Mouse (Mus musculus): ENCODE measurements around the gene Ankra2. TPM values are rescaled to one million over a fixed set of nuclear protein-coding genes. Genes with fewer than 3 reads are reported as not detected.
A peak's percentile ranks its signal among the peaks of the same experiment; 100 is the strongest.

The Ankra2 gene
- polyA plus RNA-seq, 1 experiment from 2014 or later: 15.3 TPM

GRCm38 (mm10) chr13:98297883-98298482, 35.1 kb downstream of the Ankra2 start:
- no peak for ATAC-seq (ENCODE audit: insufficient number of reproducible peaks, insufficient read depth, low FRiP score, low TSS enrichment, low read depth)
- no peak overlapping the region for H3K9ac ChIP-seq (replicated peaks)
- WGBS: 89% methylated on average over 6 of the region's 6 CpGs

GRCm38 (mm10) chr13:98298833-98299758, 36.2 kb downstream of the Ankra2 start:
- no peak for ATAC-seq (ENCODE audit: insufficient number of reproducible peaks, insufficient read depth, low FRiP score, low TSS enrichment, low read depth)
- Histone ChIP-seq H3K4me3 (replicated peaks) (no peak overlapping the region), H3K9ac (replicated peaks) (no peak overlapping the region), H3K36me3 (no peaks in the 10 kb centered on the region), H3K27me3 (no peaks in the 10 kb centered on the region), H3K9me3 (no peaks in the 10 kb centered on the region), H3K4me2 (peak overlapping the region; percentile 33), H3K27ac (no peak overlapping the region), H3K4me1 (replicated peaks) (no peaks in the 10 kb centered on the region)
- 52% methylated on average over 21 of the region's 21 CpGs for WGBS

More at GRCm38 (mm10) chr13:98297883-98298482, 35.1 kb downstream of the Ankra2 start:
- no peaks in the 10 kb centered on the region for H3K27me3 ChIP-seq
- H3K27ac ChIP-seq: no peak overlapping the region
- H3K4me2 ChIP-seq: no peak overlapping the region
- H3K4me1 ChIP-seq (replicated peaks): no peaks in the 10 kb centered on the region
- no peaks in the 10 kb centered on the region for H3K9me3 ChIP-seq
- H3K36me3 ChIP-seq: no peaks in the 10 kb centered on the region
- H3K4me3 ChIP-seq (replicated peaks): no peak overlapping the region

GRCm38 (mm10) chr13:98305257-98305656, 42.4 kb downstream of the Ankra2 start:
- 87% methylated on average over 9 of the region's 9 CpGs for WGBS
- Histone ChIP-seq H3K9me3 (no peaks in the 10 kb centered on the region), H3K27me3 (no peaks in the 10 kb centered on the region), H3K4me3 (replicated peaks) (no peak overlapping the region), H3K9ac (replicated peaks) (no peak overlapping the region), H3K4me2 (no peak overlapping the region), H3K4me1 (replicated peaks) (no peaks in the 10 kb centered on the region), H3K27ac (no peak overlapping the region), H3K36me3 (peaks cover 26% of the 10 kb centered on the region)
- no peak for ATAC-seq (ENCODE audit: insufficient number of reproducible peaks, insufficient read depth, low FRiP score, low TSS enrichment, low read depth)

GRCm38 (mm10) chr13:98306393-98306792, 43.5 kb downstream of the Ankra2 start:
- H3K27me3 ChIP-seq: no peaks in the 10 kb centered on the region

GRCm38 (mm10) chr13:98306852-98307475, 44.1 kb downstream of the Ankra2 start:
- Histone ChIP-seq H3K9ac (replicated peaks) (no peak overlapping the region), H3K27ac (no peak overlapping the region), H3K4me2 (no peak overlapping the region)

More at GRCm38 (mm10) chr13:98306393-98306792, 43.5 kb downstream of the Ankra2 start:
- H3K4me1 ChIP-seq (replicated peaks): no peaks in the 10 kb centered on the region
- no peaks in the 10 kb centered on the region for H3K9me3 ChIP-seq
- no peak overlapping the region for H3K9ac ChIP-seq (replicated peaks)
- WGBS: 56% methylated on average over 5 of the region's 5 CpGs
- H3K36me3 ChIP-seq: peaks cover 38% of the 10 kb centered on the region
- no peak overlapping the region for H3K4me2 ChIP-seq
- no peak overlapping the region for H3K4me3 ChIP-seq (replicated peaks)
- no peak overlapping the region for H3K27ac ChIP-seq
- no peak for ATAC-seq (ENCODE audit: insufficient number of reproducible peaks, insufficient read depth, low FRiP score, low TSS enrichment, low read depth)

GRCm38 (mm10) chr13:98308004-98308403, 45.1 kb downstream of the Ankra2 start:
- Histone ChIP-seq H3K9me3 (no peaks in the 10 kb centered on the region), H3K27me3 (no peaks in the 10 kb centered on the region), H3K4me3 (replicated peaks) (no peak overlapping the region), H3K4me2 (no peak overlapping the region), H3K9ac (replicated peaks) (no peak overlapping the region), H3K36me3 (peaks cover 54% of the 10 kb centered on the region), H3K27ac (no peak overlapping the region), H3K4me1 (replicated peaks) (no peaks in the 10 kb centered on the region)
- ATAC-seq (ENCODE audit: insufficient number of reproducible peaks, insufficient read depth, low FRiP score, low TSS enrichment, low read depth): no peak
- WGBS: 91% methylated on average over 5 of the region's 5 CpGs

More at GRCm38 (mm10) chr13:98306852-98307475, 44.1 kb downstream of the Ankra2 start:
- WGBS: 56% methylated on average over 14 of the region's 14 CpGs
- Histone ChIP-seq H3K36me3 (peaks cover 43% of the 10 kb centered on the region), H3K4me1 (replicated peaks) (no peaks in the 10 kb centered on the region), H3K4me3 (replicated peaks) (no peak overlapping the region), H3K9me3 (no peaks in the 10 kb centered on the region), H3K27me3 (no peaks in the 10 kb centered on the region)
- no peak for ATAC-seq (ENCODE audit: insufficient number of reproducible peaks, insufficient read depth, low FRiP score, low TSS enrichment, low read depth)

GRCm38 (mm10) chr13:98308724-98309123, 45.9 kb downstream of the Ankra2 start:
- H3K4me3 ChIP-seq (replicated peaks): no peak overlapping the region
- 41% methylated on average over 4 of the region's 4 CpGs for WGBS
- peaks cover 61% of the 10 kb centered on the region for H3K36me3 ChIP-seq
- H3K4me1 ChIP-seq (replicated peaks): no peaks in the 10 kb centered on the region
- H3K9ac ChIP-seq (replicated peaks): no peak overlapping the region
- H3K27ac ChIP-seq: no peak overlapping the region
- no peak for ATAC-seq (ENCODE audit: insufficient number of reproducible peaks, insufficient read depth, low FRiP score, low TSS enrichment, low read depth)
- H3K27me3 ChIP-seq: no peaks in the 10 kb centered on the region
- H3K4me2 ChIP-seq: no peak overlapping the region
- no peaks in the 10 kb centered on the region for H3K9me3 ChIP-seq

- Histone ChIP-seq H3K9ac (replicated peaks) (no peak overlapping the region), H3K4me3 (replicated peaks) (no peak overlapping the region), H3K9me3 (no peaks in the 10 kb centered on the region), H3K4me1 (replicated peaks) (peaks cover 12% of the 10 kb centered on the region), H3K4me2 (no peak overlapping the region), H3K36me3 (peaks cover 71% of the 10 kb centered on the region), H3K27ac (no peak overlapping the region), H3K27me3 (no peaks in the 10 kb centered on the region)
- ATAC-seq (ENCODE audit: insufficient number of reproducible peaks, insufficient read depth, low FRiP score, low TSS enrichment, low read depth): no peak
- 95% methylated on average over 5 of the region's 5 CpGs for WGBS
Measured at GRCm38 (mm10) chr13:98311597-98311996, 48.7 kb downstream of the Ankra2 start.

- no peak for ATAC-seq (ENCODE audit: insufficient number of reproducible peaks, insufficient read depth, low FRiP score, low TSS enrichment, low read depth)
- no peak overlapping the region for H3K9ac ChIP-seq (replicated peaks)
- no peak overlapping the region for H3K27ac ChIP-seq
- H3K4me2 ChIP-seq: no peak overlapping the region
- WGBS: 83% methylated on average over 7 of the region's 7 CpGs
- no peaks in the 10 kb centered on the region for H3K27me3 ChIP-seq
- H3K4me3 ChIP-seq (replicated peaks): no peak overlapping the region
- H3K9me3 ChIP-seq: no peaks in the 10 kb centered on the region
- peaks cover 59% of the 10 kb centered on the region for H3K36me3 ChIP-seq
- peaks cover 14% of the 10 kb centered on the region for H3K4me1 ChIP-seq (replicated peaks)
Measured at GRCm38 (mm10) chr13:98313631-98314030, 50.8 kb downstream of the Ankra2 start.

GRCm38 (mm10) chr13:98315124-98315523, 52.2 kb downstream of the Ankra2 start:
- Histone ChIP-seq H3K9ac (replicated peaks) (no peak overlapping the region), H3K36me3 (peaks cover 46% of the 10 kb centered on the region), H3K4me1 (replicated peaks) (peaks cover 14% of the 10 kb centered on the region), H3K4me2 (peak overlapping the region; percentile 76), H3K27ac (no peak overlapping the region), H3K27me3 (no peaks in the 10 kb centered on the region), H3K9me3 (no peaks in the 10 kb centered on the region), H3K4me3 (replicated peaks) (peak overlapping the region; percentile 100)
- no peak for ATAC-seq (ENCODE audit: insufficient number of reproducible peaks, insufficient read depth, low FRiP score, low TSS enrichment, low read depth)
- 73% methylated on average over 4 of the region's 4 CpGs for WGBS

GRCm38 (mm10) chr13:98316140-98316479, 53.2 kb downstream of the Ankra2 start:
- H3K27ac ChIP-seq: peak overlapping the region; percentile 96
- WGBS: under 1% methylated on average over 17 of the region's 17 CpGs

More at GRCm38 (mm10) chr13:98316140-98316479, 53.2 kb downstream of the Ankra2 start:
- Histone ChIP-seq H3K4me3 (replicated peaks) (peak overlapping the region; percentile 100), H3K27me3 (no peaks in the 10 kb centered on the region), H3K9me3 (no peaks in the 10 kb centered on the region), H3K36me3 (peaks cover 36% of the 10 kb centered on the region), H3K4me2 (peak overlapping the region; percentile 76), H3K9ac (replicated peaks) (peak overlapping the region; percentile 99), H3K4me1 (replicated peaks) (peaks cover 14% of the 10 kb centered on the region)
- ATAC-seq (ENCODE audit: insufficient number of reproducible peaks, insufficient read depth, low FRiP score, low TSS enrichment, low read depth): no peak
